Mouse (Mus musculus) left cerebral cortex, postnatal 14 days (tissue): Measurements from ENCODE around the gene Fgf10. TPM values are rescaled to one million over a fixed set of nuclear protein-coding genes. Genes with fewer than 3 reads are reported as not detected.

ENCODE experiments used
- DNase-seq, 2 experiments: peaks; one replicate each; pipeline ENCODE4 v3.0.0; 2021 to 2022; ENCODE audit warnings: low spot score in 2 of 2, mixed read lengths in 1 of 2
- intact Hi-C: fragments of 180-260 bp; cut with DNase I; formaldehyde crosslinking; loops from one replicate; pipeline ENCODE4 v1.15.1; 2025
- total RNA-seq, 2 experiments: library from RNA; stranded (reverse); gene quantifications; 2 replicates each; pipeline ENCODE4 v1.2.3; 2021

The Fgf10 gene
- total RNA-seq, 2 experiments from 2014 or later: 3.9 to 4.0 TPM

- no peak for DNase-seq
These were observed 45.8 kb downstream of the Fgf10 start for GRCm38 (mm10) chr13:118715066-118716018.

DNA sequence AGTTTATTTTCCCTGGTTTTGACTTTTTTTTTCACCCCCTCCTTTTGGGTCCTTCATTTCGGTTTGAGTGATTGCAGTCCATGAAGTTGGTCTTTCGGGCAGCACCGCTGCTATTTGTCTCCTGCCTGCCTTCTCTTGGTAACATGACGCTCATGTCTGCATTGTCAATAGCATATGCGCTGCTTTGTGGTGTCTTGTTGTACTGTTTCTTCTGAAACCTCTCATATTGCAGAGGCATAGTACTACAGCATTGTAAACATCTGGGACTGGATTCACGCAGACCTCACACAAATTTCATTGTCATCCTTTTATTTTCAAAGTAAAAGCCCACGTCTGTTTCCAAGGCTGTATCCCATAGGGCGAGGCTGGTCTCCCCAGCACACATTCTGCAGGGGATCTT lies 46.7 kb downstream of the Fgf10 start:
- DNase-seq: no peak
- intact Hi-C loops: no loop called here

More at GRCm38 (mm10) chr13:118715066-118716018, 45.8 kb downstream of the Fgf10 start:
- intact Hi-C loops: no loop called here

- no peak for DNase-seq
- intact Hi-C loops: no loop called here
These were observed 47.1 kb downstream of the Fgf10 start for GRCm38 (mm10) chr13:118716726-118717125.

- DNase-seq: no peak
- intact Hi-C loops: no loop called here
These were observed 48.8 kb downstream of the Fgf10 start for GRCm38 (mm10) chr13:118718396-118718795.

DNA sequence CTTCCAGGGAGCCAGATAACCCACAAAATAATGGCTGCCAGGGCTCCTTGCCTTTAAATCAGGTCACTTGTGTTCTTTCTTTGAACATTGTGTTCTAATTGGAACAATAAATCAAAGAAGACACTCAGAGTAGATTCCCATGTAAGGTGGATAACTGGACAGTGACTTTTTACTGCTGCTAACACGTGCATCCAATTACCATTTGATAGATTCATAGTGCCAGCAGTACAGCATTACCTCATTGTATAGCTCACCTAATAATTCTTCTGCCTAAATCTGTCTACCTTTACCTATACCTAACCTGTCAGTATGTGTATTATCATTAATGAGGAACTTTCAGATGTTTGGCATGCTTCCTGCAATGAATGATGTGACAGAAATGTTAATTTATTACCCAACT lies 52.1 kb downstream of the Fgf10 start:
- intact Hi-C loops: no loop called here
- DNase-seq: no peak

DNA sequence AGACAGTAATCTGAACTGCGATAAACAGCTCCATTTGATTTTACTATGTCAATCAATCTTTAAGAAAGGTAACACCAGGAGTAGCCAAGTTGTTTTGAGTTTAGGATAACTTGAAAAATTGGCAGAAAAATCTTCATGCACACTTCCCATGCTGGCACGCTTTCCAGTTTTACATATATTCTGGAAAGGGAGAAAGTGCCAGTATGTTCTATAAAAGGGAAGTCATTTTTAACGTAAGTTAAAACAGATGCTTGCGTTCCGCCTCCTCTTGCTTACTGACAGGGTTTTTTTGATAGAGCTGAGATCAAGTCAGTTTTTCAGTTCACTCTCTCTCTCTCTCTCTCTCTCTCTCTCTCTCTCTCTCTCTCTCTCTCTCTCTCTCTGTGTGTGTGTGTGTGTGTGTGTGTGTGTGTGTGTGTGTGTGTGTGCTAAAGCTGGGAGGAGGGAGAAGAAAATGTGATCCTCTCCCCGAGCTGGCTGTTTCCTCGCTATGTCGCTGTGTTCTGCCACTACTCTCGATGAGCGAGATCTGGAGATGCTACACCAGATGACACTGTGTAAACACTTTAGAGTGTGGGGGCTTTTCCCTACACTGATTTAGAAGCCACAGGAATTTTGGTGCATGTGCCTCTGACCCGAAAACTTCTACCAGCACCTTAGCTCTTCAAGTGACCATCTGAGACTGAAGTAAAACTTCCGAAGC lies 62.4 kb downstream of the Fgf10 start:
- intact Hi-C loops: no loop called here
- peak; percentile 47 to 54 for DNase-seq

- intact Hi-C loops: no loop called here
- DNase-seq: no peak
These were observed 70.3 kb downstream of the Fgf10 start for GRCm38 (mm10) chr13:118739854-118740411.

DNA sequence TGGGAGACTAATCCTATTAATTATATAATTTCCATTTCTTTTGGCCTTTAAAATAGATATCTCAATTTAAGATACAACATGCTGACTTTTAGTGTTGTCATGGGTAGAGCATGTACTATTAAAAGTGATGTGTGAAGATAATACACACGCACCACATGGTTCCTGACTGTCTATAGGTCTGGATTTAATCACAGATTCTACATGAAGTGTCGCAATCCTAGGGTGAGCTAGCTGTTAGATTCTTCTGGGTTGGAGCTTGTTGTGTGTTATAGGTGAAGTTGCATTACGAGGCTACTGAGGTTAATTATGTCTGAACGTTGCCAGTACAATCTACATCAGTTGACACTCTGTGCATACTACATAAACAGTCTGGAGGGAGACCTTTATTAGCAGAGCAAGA lies 73.2 kb downstream of the Fgf10 start:
- DNase-seq: no peak
- intact Hi-C loops: no loop called here

DNA sequence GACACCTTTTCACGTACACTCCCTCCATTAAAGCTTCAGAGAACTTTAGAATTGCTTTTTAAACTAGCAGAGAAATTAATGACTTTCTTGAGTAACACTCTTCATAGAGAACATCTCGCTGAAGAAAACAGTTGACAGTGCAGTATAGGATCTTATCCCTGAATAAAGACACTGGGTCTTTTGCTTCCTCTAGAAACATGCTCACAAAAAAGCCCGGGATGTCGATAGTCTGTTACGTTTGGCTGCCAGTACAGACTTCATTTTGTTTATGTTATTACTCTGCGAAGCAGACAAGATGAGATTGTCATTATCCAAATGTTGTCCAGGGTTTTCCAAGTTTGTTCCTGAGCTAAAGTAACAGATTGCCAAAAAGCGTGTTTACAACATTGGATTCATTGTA lies 75.2 kb downstream of the Fgf10 start:
- intact Hi-C loops: no loop called here
- DNase-seq: no peak

GRCm38 (mm10) chr13:118746427-118746826 lies 76.8 kb downstream of the Fgf10 start:
- DNase-seq: no peak
- intact Hi-C loops: no loop called here

- no peak for DNase-seq
- intact Hi-C loops: no loop called here
These were observed 84.4 kb downstream of the Fgf10 start for GRCm38 (mm10) chr13:118754024-118754423.

GRCm38 (mm10) chr13:118759021-118759420 lies 89.4 kb downstream of the Fgf10 start:
- DNase-seq: no peak
- intact Hi-C loops: no loop called here

GRCm38 (mm10) chr13:118762982-118763381 lies 93.4 kb downstream of the Fgf10 start:
- no peak for DNase-seq
- intact Hi-C loops: no loop called here

DNA sequence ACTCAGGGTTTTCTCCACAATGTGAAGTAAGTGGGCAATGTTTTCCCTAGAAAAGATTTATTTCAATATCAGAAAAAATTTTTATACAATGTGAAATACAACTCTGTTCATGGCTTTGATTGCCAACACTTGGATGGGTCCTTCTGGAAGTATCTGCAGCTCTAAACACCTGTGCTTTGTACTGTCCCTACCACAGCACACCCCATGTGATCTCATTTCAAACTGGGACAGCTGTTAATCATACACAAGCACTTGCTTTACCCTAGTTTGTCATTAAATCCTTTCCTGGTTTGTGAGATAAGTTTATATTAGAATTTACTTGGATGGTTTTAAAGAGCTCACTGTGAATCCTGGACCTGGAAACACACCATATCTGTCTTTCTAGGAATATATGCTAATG lies 102.6 kb downstream of the Fgf10 start:
- intact Hi-C loops: no loop called here
- no peak for DNase-seq

GRCm38 (mm10) chr13:118775148-118775547 lies 105.6 kb downstream of the Fgf10 start:
- no peak for DNase-seq
- intact Hi-C loops: no loop called here

DNA sequence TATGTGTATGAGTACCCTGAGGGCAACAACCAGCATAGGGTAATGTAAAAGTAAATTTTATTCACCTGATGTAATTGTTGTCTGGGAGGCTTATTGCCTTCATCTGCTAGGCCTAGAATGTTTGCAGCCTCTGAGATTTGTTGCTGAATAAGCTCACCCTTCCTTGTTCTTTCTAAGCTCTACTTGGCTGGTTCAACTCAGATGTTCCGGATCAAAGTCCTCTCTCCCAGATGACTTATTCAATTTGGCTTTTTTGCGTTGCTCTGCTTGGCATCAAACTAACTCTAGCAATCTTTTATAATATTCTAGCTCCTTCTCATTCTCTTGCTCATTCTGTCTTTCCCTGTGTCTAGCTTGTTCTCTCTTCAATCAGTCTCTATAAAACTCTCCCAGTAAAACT lies 109.6 kb downstream of the Fgf10 start:
- DNase-seq: no peak
- intact Hi-C loops: no loop called here

DNA sequence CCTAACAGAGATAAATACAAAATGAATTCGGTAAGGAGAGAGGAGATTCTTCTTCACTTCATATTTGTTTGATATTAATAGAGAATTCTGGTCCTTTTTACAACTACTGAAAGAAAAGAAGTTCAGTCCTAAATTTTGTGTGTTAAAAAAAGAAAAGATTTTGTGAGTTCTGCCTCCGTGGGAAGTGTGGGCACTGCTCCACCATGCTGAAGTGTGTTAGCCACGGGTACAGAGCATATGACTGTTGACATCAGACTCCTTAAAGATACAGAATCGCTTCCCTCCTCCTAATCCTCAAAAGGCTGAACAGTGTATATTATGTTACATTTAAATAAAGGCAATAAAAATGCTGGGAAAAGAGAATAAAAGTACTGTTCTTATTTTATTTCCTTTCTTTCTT lies 122.2 kb downstream of the Fgf10 start:
- intact Hi-C loops: no loop called here
- peak; percentile 34 to 45 for DNase-seq

DNA sequence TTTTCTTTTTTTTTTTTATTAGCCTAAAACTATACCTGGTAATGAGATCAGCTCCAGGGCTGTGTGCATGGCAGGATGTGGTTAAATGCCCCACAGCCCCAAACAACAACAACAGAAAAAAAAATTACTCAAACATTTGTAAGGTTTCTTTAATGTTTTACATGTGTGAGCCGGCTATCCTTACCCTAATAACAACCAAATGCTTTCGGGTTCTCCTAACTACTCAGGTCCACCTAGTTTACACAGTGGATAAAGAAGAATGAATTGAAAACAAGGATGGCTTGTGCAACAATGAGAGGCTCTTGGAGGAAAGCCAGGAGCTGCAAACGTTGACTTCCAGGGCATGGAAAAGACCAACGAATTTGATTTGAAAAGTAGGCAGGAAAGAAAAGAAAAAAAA lies 122.6 kb downstream of the Fgf10 start:
- no peak for DNase-seq
- intact Hi-C loops: no loop called here

GRCm38 (mm10) chr13:118800176-118800575 lies 130.6 kb downstream of the Fgf10 start:
- no peak for DNase-seq
- intact Hi-C loops: no loop called here

DNA sequence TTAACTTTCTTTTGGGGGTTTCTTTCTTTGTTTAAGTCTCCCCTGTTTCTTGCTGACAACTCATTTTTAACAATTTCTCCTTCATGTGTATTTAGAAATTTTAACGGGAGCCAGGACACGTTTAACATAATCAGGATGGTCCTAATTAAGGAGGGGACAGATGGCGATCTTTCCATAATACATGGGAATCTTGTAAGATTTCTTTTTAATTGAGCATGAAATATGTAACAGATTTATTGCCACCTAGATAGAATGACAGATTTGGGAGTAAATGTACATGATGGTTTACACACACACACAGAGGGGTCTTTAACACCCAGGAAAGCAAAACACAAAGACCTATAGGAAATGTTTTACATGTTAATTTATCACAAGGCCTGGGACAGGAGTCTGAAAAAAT lies 137.1 kb downstream of the Fgf10 start:
- intact Hi-C loops: no loop called here
- no peak for DNase-seq
